Mouse (Mus musculus): Measurements from ENCODE around the gene Acta2.

DNA sequence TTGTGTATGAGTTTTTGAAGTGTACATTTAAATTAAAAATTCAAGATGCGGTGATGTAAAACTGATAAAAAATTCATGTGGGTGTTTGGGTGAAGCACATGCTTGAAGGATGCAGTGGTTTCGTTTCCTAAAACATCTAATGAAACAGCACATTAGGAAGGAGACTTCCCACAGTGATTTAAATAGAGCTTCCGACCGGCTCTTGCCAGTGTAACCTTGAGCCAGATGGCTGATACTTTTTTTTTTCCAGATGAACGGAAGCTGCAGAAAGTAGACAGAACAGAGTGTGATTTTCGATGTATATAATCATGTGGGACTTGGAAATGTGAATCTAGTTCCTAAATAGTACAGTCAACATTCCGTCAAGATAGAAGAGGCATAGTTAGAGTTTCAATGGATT, 23.8 kb downstream of the Acta2 start:
- TF ChIP-seq CTCF (IDR thresholded peaks at IDR 0.05; ENCODE audit: borderline replicate concordance, extremely low read depth, insufficient read depth, insufficient read length) (no peak), POLR2A (IDR thresholded peaks at IDR 0.05; ENCODE audit: borderline replicate concordance, extremely low read depth, insufficient read depth, insufficient read length, poor library complexity, severe bottlenecking) (no peak)
